Mouse (Mus musculus) liver, postnatal 0 days (tissue): ENCODE results near the gene Pdyn. TPM values are rescaled to one million over a fixed set of nuclear protein-coding genes. Genes with fewer than 3 reads are reported as not detected.

ENCODE experiments used
- ATAC-seq: fragments of 200-750 bp; cut with Nextera tagmentation; 2 replicates; pipeline ENCODE4 v1.8.0; 2017; ENCODE audit warnings: mild to moderate bottlenecking, moderate library complexity
- DNase-seq: peaks from one replicate; pipeline ENCODE4 v3.0.0-alpha.2; 2016
- H3K27ac ChIP-seq: fragments of 300-500 bp; sonication (generic); 2 replicates; pipeline ENCODE4 v1.5.1; 2014; ENCODE audit warnings: antibody characterized with exemption, moderate library complexity, mild to moderate bottlenecking, low read depth
- H3K27me3 ChIP-seq: fragments of 300-500 bp; sonication (generic); 2 replicates; pipeline ENCODE4 v1.6.1; 2014; ENCODE audit warnings: low read length, control low read depth, mixed read lengths; ENCODE audit not compliant: insufficient read depth
- H3K36me3 ChIP-seq: fragments of 300-500 bp; sonication (generic); replicated peaks from 2 replicates; pipeline ENCODE4 v1.6.1; 2014; ENCODE audit warnings: mild to moderate bottlenecking, control low read depth, low read length, moderate library complexity, mixed read lengths; ENCODE audit not compliant: insufficient read depth
- H3K4me1 ChIP-seq: fragments of 300-500 bp; sonication (generic); 2 replicates; pipeline ENCODE4 v1.6.1; 2014; ENCODE audit warnings: antibody characterized with exemption, mild to moderate bottlenecking, control low read depth; ENCODE audit not compliant: insufficient read depth
- H3K4me2 ChIP-seq: fragments of 300-500 bp; sonication (generic); 2 replicates; pipeline ENCODE4 v1.6.1; 2014; ENCODE audit warnings: low read depth, mild to moderate bottlenecking, low read length, moderate library complexity, mixed read lengths
- H3K4me3 ChIP-seq: fragments of 300-500 bp; sonication (generic); 2 replicates; pipeline ENCODE4 v1.5.1; 2014; ENCODE audit warnings: low read depth, low read length
- H3K9ac ChIP-seq: fragments of 300-500 bp; sonication (generic); replicated peaks from 2 replicates; pipeline ENCODE4 v1.6.1; 2014; ENCODE audit warnings: mild to moderate bottlenecking, moderate library complexity
- H3K9me3 ChIP-seq: fragments of 300-500 bp; sonication (generic); 2 replicates; pipeline ENCODE4 v1.6.1; 2016; ENCODE audit warnings: mild to moderate bottlenecking, control low read depth, low read length, mixed read lengths
- CTCF ChIP-seq: sonication (generic); IDR thresholded peaks from 2 replicates; pipeline ENCODE4 v1.5.1; 2016; ENCODE audit warnings: antibody characterized with exemption, low read depth
- EP300 ChIP-seq: IDR thresholded peaks from 2 replicates; pipeline ENCODE4 v1.6.1; 2016; ENCODE audit warnings: antibody characterized with exemption, low read depth, mild to moderate bottlenecking
- WGBS: fragments of 180-500 bp; shearing (Covaris S2); extraction: QIAGEN DNeasy Blood & Tissue Kit; methylation state at CpG from one replicate; pipeline ENCODE4 v1.1.7; 2014; ENCODE audit not compliant: insufficient replicate concordance; 5-methylcytosine and 5-hydroxymethylcytosine counted together
- polyA plus RNA-seq: library from polyadenylated mRNA; unstranded; fragments of >200 nt; fragmentation: Nextera tagmentation; extraction: Ambion mirVana; gene quantifications from 2 replicates; pipeline ENCODE4 v1.2.1, GENCODE M21; 2015

Pdyn gene
- polyA plus RNA-seq, 1 experiment from 2014 or later = not detected

DNA sequence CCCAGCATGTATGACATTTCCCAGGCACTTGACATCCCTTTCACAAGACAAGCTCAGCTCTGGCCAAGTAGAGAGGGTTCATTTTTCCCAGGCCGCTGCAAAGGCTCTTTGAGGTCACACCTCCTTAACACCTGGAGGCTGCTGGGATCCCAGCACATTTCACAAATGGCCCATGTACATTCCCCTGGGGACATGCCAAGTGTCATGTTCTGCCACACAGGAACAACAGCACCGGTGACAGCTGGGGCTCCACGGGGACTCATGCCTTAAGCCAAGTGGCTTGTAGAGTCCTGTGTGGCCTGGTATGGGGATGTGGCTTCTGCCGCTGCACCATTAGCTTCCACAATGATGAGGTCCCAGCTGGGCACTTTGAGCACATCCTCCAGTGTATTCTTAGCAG is 47.0 kb downstream of the Pdyn start:
- Histone ChIP-seq H3K9ac (no peak overlapping the region), H3K4me1 (no peaks in the 10 kb centered on the region), H3K36me3 (no peaks in the 10 kb centered on the region), H3K4me3 (no peak overlapping the region), H3K9me3 (no peaks in the 10 kb centered on the region), H3K27me3 (no peaks in the 10 kb centered on the region), H3K27ac (no peak overlapping the region), H3K4me2 (no peak overlapping the region)
- no peak for ATAC-seq
- TF ChIP-seq CTCF = no peak
- TF ChIP-seq EP300 = no peak
- 61% methylated on average over 4 of the region's 4 CpGs for WGBS
- DNase-seq = no peak

Other genes with a start within 250 kb of the Pdyn start
- not detected in 2 replicates for gene F830045P16Rik, start 163.2 kb downstream of the Pdyn start, polyA plus RNA-seq
- 26.9 and 28.1 TPM in 2 replicates for gene Sirpa, start 107.0 kb downstream of the Pdyn start, polyA plus RNA-seq
- 2.7 TPM in 2 replicates for gene Stk35, start 100.7 kb upstream of the Pdyn start, polyA plus RNA-seq